Mouse (Mus musculus) midbrain, embryonic 14.5 days (tissue): ENCODE data around the gene Gse1. TPM values are rescaled to one million over a fixed set of nuclear protein-coding genes. Genes with fewer than 3 reads are reported as not detected.

Source experiments
- ATAC-seq: fragments of 200-750 bp; cut with Nextera tagmentation; 2 replicates; pipeline ENCODE4 v1.8.0; 2017; ENCODE audit warnings: moderate number of reproducible peaks, moderate library complexity; ENCODE audit not compliant: low FRiP score, low TSS enrichment
- DNase-seq: peaks from one replicate; pipeline ENCODE4 v3.0.0-alpha.2; 2015
- H3K27ac ChIP-seq: fragments of 300-500 bp; sonication (generic); replicated peaks from 2 replicates; pipeline ENCODE4 v1.5.1; 2014; ENCODE audit warnings: mild to moderate bottlenecking, low read depth, low read length, moderate library complexity
- H3K27me3 ChIP-seq: fragments of 300-500 bp; sonication (generic); 2 replicates; pipeline ENCODE4 v1.6.1; 2014; ENCODE audit warnings: low read length, control low read depth, mixed read lengths; ENCODE audit not compliant: control insufficient read depth, insufficient read depth
- H3K36me3 ChIP-seq: fragments of 300-500 bp; sonication (generic); 2 replicates; pipeline ENCODE4 v1.6.1; 2014; ENCODE audit warnings: low read length, control low read depth; ENCODE audit not compliant: control insufficient read depth, insufficient read depth
- H3K4me1 ChIP-seq: fragments of 300-500 bp; sonication (generic); 2 replicates; pipeline ENCODE4 v1.6.1; 2014; ENCODE audit warnings: mild to moderate bottlenecking, antibody characterized with exemption, low read length, control low read depth; ENCODE audit not compliant: control insufficient read depth, insufficient read depth
- H3K4me2 ChIP-seq: fragments of 300-500 bp; sonication (generic); 2 replicates; pipeline ENCODE4 v1.6.1; 2014; ENCODE audit warnings: mild to moderate bottlenecking, low read length, moderate library complexity
- H3K4me3 ChIP-seq: fragments of 300-500 bp; sonication (generic); replicated peaks from 2 replicates; pipeline ENCODE4 v1.5.1; 2014; ENCODE audit warnings: low read depth, low read length
- H3K9ac ChIP-seq: fragments of 300-500 bp; sonication (generic); replicated peaks from 2 replicates; pipeline ENCODE4 v1.6.1; 2014; ENCODE audit warnings: mild to moderate bottlenecking, low read length, moderate library complexity
- H3K9me3 ChIP-seq: fragments of 300-500 bp; sonication (generic); 2 replicates; pipeline ENCODE4 v1.6.1; 2016; ENCODE audit warnings: low read length, control low read depth, mixed read lengths; ENCODE audit not compliant: control insufficient read depth
- WGBS: fragments of 180-500 bp; shearing (Covaris S2); extraction: QIAGEN DNeasy Blood & Tissue Kit; methylation state at CpG from one replicate; pipeline ENCODE4 v1.1.7; 2014; 5-methylcytosine and 5-hydroxymethylcytosine counted together
- polyA plus RNA-seq: library from polyadenylated mRNA; unstranded; fragments of >200 nt; fragmentation: Nextera tagmentation; extraction: Ambion mirVana; gene quantifications from 2 replicates; pipeline ENCODE4 v1.2.1, GENCODE M21; 2014

The Gse1 gene
- polyA plus RNA-seq, 1 experiment from 2014 or later: 28.6 TPM

GRCm38 (mm10) chr8:120490354-120491141 is 262.3 kb downstream of the Gse1 start:
- peak overlapping the region; percentile 95 for H3K4me2 ChIP-seq
- H3K4me1 ChIP-seq: peaks cover 68% of the 10 kb centered on the region
- H3K27me3 ChIP-seq: no peaks in the 10 kb centered on the region
- no peaks in the 10 kb centered on the region for H3K9me3 ChIP-seq
- H3K36me3 ChIP-seq: no peaks in the 10 kb centered on the region
- H3K27ac ChIP-seq: peak overlapping the region; percentile 100
- 12% methylated on average over 12 of the region's 12 CpGs for WGBS
- H3K4me3 ChIP-seq: peak overlapping the region; percentile 91
- DNase-seq (peak; percentile 31), ATAC-seq (no peak)
- peak overlapping the region; percentile 98 for H3K9ac ChIP-seq

- Histone ChIP-seq H3K4me3 (peak overlapping the region; percentile 91), H3K4me2 (peak overlapping the region; percentile 95), H3K27ac (no peak overlapping the region), H3K27me3 (no peaks in the 10 kb centered on the region), H3K36me3 (no peaks in the 10 kb centered on the region), H3K9me3 (no peaks in the 10 kb centered on the region), H3K4me1 (peaks cover 64% of the 10 kb centered on the region), H3K9ac (peak overlapping the region; percentile 98; the same call in 1 of the 2 replicates)
- ATAC-seq (no peak), DNase-seq (peak; percentile 8)
- 58% methylated on average over 5 of the region's 5 CpGs for WGBS
Observed at GRCm38 (mm10) chr8:120491166-120491793, 263.0 kb downstream of the Gse1 start.

- Histone ChIP-seq H3K4me2 (peak overlapping the region; percentile 95), H3K9ac (peak overlapping the region; percentile 32; the same call in 1 of the 2 replicates), H3K27me3 (no peaks in the 10 kb centered on the region), H3K9me3 (no peaks in the 10 kb centered on the region), H3K4me3 (peak overlapping the region; percentile 91), H3K36me3 (no peaks in the 10 kb centered on the region), H3K27ac (no peak overlapping the region), H3K4me1 (peaks cover 69% of the 10 kb centered on the region)
- peak; percentile 36 for DNase-seq
- WGBS: 33% methylated on average over 14 of the region's 14 CpGs
- ATAC-seq: no peak
Observed at GRCm38 (mm10) chr8:120492193-120492880, 264.1 kb downstream of the Gse1 start.

- Histone ChIP-seq H3K9ac (peak overlapping the region; percentile 45; the same call in 1 of the 2 replicates), H3K4me2 (peak overlapping the region; percentile 95), H3K4me3 (peak overlapping the region; percentile 91), H3K27me3 (no peaks in the 10 kb centered on the region), H3K27ac (no peak overlapping the region), H3K9me3 (no peaks in the 10 kb centered on the region), H3K4me1 (peaks cover 74% of the 10 kb centered on the region), H3K36me3 (no peaks in the 10 kb centered on the region)
- WGBS: 52% methylated on average over 4 of the region's 4 CpGs
- DNase-seq (peak; percentile 14), ATAC-seq (no peak)
Observed at GRCm38 (mm10) chr8:120492881-120493220, 264.6 kb downstream of the Gse1 start.

GRCm38 (mm10) chr8:120493508-120494464 is 265.5 kb downstream of the Gse1 start:
- Histone ChIP-seq H3K4me3 (peak overlapping the region; percentile 91), H3K4me1 (peaks cover 84% of the 10 kb centered on the region), H3K4me2 (peak overlapping the region; percentile 95), H3K27ac (peak overlapping the region; percentile 57; the same call in 1 of the 2 replicates), H3K9ac (peak overlapping the region; percentile 45; the same call in 1 of the 2 replicates), H3K27me3 (no peaks in the 10 kb centered on the region), H3K36me3 (no peaks in the 10 kb centered on the region), H3K9me3 (no peaks in the 10 kb centered on the region)
- ATAC-seq: no peak
- WGBS: 58% methylated on average over 16 of the region's 16 CpGs
- no peak for DNase-seq

DNA sequence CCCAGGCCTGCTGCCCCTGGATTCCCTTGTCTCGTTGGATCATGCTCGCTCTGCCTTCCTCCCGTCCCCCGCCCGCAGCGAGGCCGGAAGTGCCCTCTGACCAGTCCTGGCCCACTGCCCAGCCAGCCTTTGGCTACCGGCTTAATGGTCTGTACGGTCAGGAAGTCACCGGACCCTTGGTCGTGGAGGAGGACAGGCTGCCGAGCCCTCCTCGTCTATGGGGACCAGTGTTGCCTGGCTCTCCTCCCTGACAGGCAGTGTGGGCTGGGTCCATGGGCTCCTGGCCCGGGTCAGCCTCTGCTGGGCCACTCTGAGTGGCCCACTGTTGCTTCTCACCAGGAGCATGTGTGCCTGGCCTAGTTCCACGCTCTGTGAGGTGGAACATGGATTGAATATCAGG is 266.6 kb downstream of the Gse1 start:
- ATAC-seq: no peak

DNA sequence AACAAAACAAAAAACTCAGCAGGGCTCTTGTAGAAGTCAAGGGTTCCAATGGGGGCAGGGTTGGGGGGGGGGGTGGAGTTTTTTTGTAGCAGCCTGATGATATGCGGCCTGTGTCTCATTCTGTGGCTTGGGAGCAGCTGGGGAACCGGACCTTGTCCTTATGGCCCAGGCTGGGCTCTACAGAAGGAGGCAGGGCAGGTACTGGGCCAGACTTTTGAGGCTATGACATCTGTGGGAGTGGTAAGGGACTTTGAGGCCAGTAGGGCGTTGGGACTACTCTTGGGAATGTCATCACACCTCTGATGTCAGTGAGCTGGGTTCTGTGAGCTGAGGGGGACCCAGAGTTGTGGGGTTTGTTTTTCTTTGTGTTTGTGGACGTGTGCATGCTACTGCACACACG is 267.2 kb downstream of the Gse1 start:
- DNase-seq (no peak), ATAC-seq (no peak)
- no peak overlapping the region; the same call in 1 of the 2 replicates for H3K4me3 ChIP-seq
- H3K36me3 ChIP-seq: no peaks in the 10 kb centered on the region
- no peak overlapping the region; the same call in 1 of the 2 replicates for H3K9ac ChIP-seq
- 64% methylated on average over 5 of the region's 5 CpGs for WGBS
- no peaks in the 10 kb centered on the region for H3K27me3 ChIP-seq
- no peaks in the 10 kb centered on the region for H3K9me3 ChIP-seq
- peak overlapping the region; percentile 57; the same call in 1 of the 2 replicates for H3K27ac ChIP-seq
- H3K4me1 ChIP-seq: peaks cover 92% of the 10 kb centered on the region
- H3K4me2 ChIP-seq: peak overlapping the region; percentile 95

More for the DNA sequence above, 266.6 kb downstream of the Gse1 start:
- H3K4me1 ChIP-seq: peaks cover 92% of the 10 kb centered on the region
- no peaks in the 10 kb centered on the region for H3K36me3 ChIP-seq
- peak; percentile 35 for DNase-seq
- peak overlapping the region; percentile 57 for H3K27ac ChIP-seq
- H3K9ac ChIP-seq: peak overlapping the region; percentile 37
- H3K4me3 ChIP-seq: peak overlapping the region; percentile 15
- H3K27me3 ChIP-seq: no peaks in the 10 kb centered on the region
- H3K9me3 ChIP-seq: no peaks in the 10 kb centered on the region
- 21% methylated on average over 15 of the region's 15 CpGs for WGBS
- H3K4me2 ChIP-seq: peak overlapping the region; percentile 95

DNA sequence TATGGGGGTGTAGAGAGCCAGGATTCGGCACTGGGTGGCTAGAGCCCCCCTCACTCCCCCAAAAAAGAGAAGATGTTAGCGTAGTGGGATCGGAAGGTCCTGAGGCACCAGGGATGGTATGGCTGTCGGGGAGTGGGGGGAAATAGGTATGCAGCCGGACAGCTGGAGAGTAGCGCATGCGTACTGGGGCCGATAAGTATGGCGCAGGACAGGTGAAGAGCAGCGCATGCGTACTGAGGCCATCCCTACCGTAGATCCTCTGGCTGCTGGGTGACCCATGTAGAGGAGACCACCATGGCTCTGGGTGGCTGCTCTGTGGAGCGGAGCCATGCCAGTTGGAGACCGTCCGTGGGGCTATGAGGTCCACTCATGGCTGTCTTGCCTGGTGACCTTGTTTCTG is 268.2 kb downstream of the Gse1 start:
- DNase-seq (no peak), ATAC-seq (no peak)
- 97% methylated on average over 15 of the region's 15 CpGs for WGBS
- no peaks in the 10 kb centered on the region for H3K27me3 ChIP-seq
- H3K9me3 ChIP-seq: no peaks in the 10 kb centered on the region
- no peak overlapping the region for H3K9ac ChIP-seq
- no peak overlapping the region for H3K4me3 ChIP-seq
- no peaks in the 10 kb centered on the region for H3K36me3 ChIP-seq
- peak overlapping the region; percentile 81; the same call in 1 of the 2 replicates for H3K27ac ChIP-seq
- H3K4me1 ChIP-seq: peaks cover 93% of the 10 kb centered on the region
- no peak overlapping the region for H3K4me2 ChIP-seq
